Mouse (Mus musculus) 416B (cell line): ENCODE results near the gene Bpgm.

Experiments
- DNase-seq: peaks from one replicate; pipeline ENCODE4 v3.0.0; 2011; ENCODE audit warnings: low read depth

The Bpgm gene

DNA sequence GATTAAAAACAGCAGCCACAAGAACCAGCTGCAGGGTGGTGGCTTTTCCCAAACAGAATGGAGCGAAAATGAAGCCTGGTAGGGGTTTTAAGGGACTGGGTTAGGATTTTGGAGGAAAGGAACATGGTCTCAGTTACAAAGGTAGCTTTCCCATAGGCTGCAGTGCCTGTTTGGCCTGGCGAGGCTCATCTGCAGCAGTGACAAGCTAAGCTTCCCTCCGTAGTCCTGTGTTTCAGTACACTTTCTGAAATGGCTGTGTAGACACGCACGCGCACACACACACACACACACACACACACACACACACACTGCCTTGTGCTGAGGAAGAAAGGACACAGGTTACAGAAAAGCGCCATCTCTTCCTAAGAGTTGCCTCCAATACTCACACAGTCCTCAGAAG lies 7.8 kb downstream of the Bpgm start:
- DNase-seq, result no peak

DNA sequence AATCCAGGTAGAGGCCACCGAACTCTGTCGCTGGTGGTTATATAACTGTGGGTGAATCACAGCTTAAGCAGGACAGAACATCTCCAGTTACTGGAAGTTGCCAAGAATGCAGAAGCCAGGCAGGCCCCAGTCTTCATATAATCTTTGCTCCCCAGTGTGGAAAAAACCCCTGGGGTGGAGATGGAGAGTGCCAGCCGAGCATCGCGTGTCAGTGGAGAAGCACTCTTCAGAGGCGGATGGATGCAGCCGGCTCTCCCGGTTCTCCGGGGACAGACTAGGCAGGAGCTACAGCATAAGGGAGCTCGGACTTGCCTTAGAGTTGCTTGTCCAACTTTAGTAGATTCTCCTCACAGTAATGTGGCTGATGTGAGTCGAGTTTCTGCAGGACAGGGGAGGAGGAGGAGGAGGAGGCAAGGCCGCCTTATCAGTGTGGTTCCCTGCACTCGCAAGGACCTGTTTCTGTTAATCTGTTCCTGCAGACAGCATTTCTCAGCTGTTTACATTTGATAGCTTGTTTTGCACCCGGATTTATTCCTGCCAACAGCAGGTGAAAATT lies 10.1 kb downstream of the Bpgm start:
- no peak for DNase-seq

- peak; percentile 42 for DNase-seq
These were observed 17.5 kb downstream of the Bpgm start for GRCm38 (mm10) chr6:34493327-34494095.

DNA sequence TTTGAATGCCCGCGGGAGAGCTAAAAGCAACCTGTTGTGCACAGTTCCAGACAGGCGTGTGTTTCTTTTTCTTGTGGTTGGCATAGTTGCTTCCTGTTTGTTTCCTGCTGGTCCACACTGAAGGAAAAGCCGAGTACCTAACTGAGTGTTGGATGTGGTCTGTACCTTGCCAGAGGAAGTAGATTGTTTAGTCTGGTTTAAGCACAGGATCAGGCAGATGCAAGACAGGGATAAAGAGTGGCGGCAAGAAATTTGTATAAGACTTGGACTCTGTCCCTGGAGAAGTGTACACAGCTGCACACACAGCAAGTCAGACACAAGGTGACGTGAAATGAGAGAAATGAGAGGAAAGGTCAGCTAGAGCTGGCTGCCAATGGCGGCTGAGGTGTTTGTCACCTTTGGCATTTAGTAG lies 19.1 kb downstream of the Bpgm start:
- DNase-seq, result peak; percentile 69

GRCm38 (mm10) chr6:34497991-34498625 lies 22.1 kb downstream of the Bpgm start:
- DNase-seq, result peak; percentile 87

DNA sequence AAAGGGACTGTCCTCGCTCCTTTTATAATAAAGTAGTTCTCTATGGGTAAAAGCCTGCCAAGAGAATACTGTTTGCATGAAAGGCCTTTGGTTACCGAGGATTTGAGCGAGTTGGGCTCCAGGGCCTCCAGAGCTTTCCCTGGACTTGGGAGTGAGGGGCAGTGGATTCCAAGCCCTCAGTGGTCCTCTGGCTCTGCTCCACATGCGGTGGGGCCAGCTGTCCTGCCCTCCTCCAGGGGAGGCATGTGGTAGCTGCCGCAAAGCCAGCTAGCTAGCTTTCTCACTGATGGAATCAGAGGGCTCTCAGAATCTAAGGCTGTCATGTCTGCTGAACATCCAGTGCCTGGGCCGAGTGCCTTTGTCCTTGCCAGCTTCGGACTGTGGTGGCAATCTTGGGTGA lies 26.3 kb downstream of the Bpgm start:
- DNase-seq, result no peak

GRCm38 (mm10) chr6:34505957-34506356 lies 29.9 kb downstream of the Bpgm start:
- no peak for DNase-seq

DNA sequence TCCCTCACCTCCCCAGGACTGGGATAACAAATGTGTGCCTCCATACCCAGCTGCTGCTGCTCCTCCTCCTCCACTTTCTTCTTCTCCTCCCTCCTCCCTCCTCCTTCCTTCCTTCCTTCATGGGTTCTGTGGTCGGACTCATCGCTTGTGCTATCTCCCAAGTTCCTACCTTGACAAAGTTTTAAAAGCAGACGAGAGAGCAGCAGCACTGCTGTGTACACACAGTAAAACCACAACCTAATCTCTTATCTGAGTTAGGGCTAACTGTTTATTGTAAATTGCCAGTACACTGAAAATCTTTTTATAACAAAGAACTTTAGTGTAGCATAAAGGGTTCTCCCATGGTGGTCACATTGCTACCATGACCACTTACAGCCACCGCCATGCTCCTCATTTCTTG lies 31.6 kb downstream of the Bpgm start:
- peak; percentile 77 for DNase-seq

DNA sequence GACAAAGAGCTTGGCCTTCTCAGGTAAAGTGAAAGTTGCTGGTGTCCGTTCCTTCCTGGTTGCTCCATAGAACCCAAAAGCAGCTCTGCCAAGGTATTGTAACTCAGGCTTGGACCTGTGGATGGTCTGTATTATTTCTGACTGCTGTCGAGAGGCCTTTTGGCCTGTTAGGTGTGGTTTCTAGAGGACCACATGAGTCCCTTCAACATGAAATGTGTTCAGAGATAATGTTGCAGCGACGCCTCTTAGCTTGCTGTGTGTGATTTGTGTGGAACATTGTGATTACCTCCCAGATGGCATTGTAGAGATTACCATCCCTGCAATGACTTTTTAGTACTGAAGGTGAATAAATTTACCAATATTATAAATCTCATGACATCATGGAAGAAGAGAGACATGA lies 32.0 kb downstream of the Bpgm start:
- no peak for DNase-seq

DNA sequence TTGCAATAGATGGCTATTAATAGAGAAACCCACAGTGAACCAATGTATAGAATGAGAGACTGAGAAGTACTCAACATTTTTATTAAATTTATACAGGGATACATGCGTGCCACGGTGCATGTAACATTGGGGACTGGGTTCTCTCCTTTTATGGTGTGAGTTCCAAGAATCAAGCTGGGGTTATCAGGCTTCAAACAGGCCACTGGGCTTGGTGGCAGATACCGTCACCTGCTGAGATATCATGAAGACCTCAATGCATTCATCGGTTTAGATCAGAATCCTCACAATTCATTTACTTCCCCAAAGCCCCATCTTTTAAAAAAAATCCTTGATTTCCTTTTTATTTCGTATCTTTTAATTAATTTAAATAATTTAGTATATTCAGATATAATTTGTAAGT lies 34.3 kb downstream of the Bpgm start:
- DNase-seq, result no peak

- peak; percentile 84 for DNase-seq
These were observed 35.4 kb downstream of the Bpgm start for GRCm38 (mm10) chr6:34511410-34511809.

DNA sequence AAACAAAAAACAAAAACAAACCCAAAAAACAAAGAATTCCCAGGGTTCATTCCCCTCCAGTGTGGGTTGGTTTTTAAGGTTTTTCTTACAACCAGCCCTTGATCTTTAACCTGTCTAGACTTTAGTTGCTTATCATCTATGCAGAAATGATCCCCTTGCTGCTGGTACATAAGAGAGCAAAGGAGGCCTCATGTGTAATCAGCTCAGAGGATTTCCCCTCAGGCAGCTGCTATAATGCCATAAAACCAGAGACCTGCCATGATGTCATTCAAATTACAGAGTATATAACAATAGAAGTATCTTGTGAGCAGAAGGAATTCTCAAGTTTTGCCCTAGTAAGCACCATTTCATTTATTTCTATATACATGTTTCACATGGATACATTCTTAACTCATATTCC lies 36.7 kb downstream of the Bpgm start:
- no peak for DNase-seq

GRCm38 (mm10) chr6:34514655-34515054 lies 38.6 kb downstream of the Bpgm start:
- peak; percentile 19 for DNase-seq

DNA sequence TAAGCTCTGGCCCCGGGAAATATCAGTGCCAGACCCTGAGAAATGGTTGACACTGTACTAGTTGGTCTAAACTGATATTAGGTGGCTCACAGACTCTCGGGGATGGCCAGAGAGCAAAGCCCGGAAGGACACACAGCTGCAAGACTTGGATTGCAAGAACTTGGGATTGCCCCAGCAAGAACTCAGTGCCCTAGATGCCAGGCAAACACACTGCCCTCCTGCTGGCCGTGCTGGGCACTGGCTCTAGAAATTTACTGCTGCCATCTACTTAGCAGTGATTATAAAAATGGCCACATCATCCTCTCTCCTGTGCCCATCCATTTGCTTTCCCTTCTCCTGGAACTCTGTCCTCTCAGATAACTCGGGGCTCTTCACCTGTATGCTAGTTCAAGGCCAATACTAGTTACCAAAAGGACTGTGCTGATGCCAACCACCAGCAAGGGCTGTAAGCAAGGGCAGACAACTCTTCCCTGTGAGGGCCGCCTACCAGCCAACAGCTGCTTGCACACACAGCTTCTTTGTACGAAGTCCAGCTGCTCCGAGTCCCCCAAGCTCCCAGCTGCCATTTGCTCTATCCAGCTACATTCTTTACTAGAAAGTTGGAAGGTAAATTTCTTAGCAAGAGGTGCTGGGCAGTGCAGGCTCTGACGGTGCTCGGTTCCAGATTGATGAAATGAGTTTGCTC lies 39.2 kb downstream of the Bpgm start:
- no peak for DNase-seq

- no peak for DNase-seq
These were observed 39.7 kb downstream of the Bpgm start for GRCm38 (mm10) chr6:34515783-34516099.

GRCm38 (mm10) chr6:34517750-34518149 lies 41.7 kb downstream of the Bpgm start:
- DNase-seq, result peak; percentile 12

- no peak for DNase-seq
These were observed 43.1 kb downstream of the Bpgm start for GRCm38 (mm10) chr6:34519087-34519486.

GRCm38 (mm10) chr6:34520491-34520890 lies 44.5 kb downstream of the Bpgm start:
- DNase-seq, result no peak

DNA sequence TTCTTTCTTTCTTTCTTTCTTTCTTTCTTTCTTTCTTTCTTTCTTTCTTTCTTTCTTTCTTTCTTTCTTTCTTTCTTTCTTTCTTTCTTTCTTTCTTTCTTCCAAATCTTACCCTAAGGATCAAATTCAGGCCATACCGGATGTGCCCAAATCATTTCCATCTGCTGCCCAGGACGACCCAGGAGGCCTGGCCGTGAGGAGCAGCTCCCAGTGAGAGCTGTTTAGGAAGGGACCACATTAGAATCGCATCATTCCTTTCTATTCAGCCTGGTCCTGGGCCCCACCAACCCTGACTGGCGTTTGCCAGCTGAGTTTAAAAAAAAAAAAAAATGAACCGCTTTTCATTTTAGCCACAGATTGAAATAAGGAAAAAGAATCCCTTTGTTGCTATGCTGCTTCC lies 44.9 kb downstream of the Bpgm start:
- no peak for DNase-seq

- no peak for DNase-seq
These were observed 47.5 kb downstream of the Bpgm start for GRCm38 (mm10) chr6:34523476-34523875.

DNA sequence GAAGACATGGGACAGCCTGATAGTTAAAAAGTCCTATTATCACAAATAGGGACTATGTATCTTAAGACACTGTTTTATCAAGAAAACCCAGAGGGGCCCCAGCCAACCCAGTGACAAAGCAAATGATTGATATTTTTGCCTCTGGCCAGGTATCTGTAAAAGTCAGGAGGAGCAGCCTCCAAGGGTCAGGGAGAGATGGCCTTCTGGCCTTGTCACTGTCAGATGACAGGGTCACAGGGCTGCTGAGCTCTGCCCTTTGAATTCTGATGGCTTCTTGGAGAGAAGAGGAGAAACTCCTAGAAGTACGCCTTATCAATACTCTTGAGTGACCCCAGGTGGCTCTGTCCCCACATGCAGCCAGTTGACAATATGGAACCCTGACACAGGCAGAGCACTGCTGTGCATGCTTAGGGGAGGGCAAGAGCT lies 49.5 kb downstream of the Bpgm start:
- no peak for DNase-seq

GRCm38 (mm10) chr6:34525927-34526326 lies 49.9 kb downstream of the Bpgm start:
- no peak for DNase-seq

GRCm38 (mm10) chr6:34526389-34526788 lies 50.4 kb downstream of the Bpgm start:
- DNase-seq, result peak; percentile 30
